Mouse (Mus musculus): Measurements from ENCODE around the gene Scamp1.

DNA sequence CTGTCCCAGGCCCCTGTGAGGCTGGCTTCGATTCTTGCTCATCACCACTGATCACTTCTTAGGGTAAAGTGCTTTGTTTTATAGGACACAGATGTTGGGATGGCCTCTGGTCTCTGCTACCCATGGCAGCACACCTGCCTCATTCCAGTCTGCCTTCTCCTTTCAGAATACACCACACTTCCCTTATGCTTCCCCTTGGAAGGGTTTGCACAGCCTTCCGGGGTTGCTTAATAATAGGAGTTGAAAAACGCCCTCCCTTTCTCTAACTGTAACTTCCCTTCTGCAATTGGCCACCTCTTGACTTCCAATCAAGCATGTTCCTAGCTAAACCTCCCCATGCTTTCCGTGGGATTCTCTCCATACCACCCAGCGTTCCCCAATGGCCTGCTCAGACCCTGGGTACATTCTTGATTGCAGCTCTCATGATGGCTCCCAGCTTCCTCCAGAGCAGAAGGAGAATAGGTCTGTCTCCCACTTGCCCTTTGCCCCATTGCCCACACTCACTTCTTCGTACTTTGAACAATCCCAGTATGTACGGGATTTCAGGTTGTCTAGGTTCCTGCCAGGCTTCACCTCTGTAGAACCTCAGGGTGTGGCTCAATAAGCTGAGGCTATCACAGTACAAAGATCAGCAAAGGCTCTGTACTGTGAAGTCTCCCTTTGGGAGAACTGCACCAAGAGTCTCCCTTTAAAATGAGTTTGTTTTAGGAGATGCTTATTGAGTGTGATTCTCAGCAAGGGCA lies 126.0 kb downstream of the Scamp1 start:
- no peak for TF ChIP-seq CTCF (IDR thresholded peaks at IDR 0.05; ENCODE audit: insufficient read depth, low read length)
- no peak for TF ChIP-seq POLR2A (IDR thresholded peaks at IDR 0.05; ENCODE audit: borderline replicate concordance, extremely low read depth, low read depth, low read length)

Measured in lung, adult 2 months (tissue).